Mouse (Mus musculus): Measurements from ENCODE around the gene Eif2ak1.
"Not testable (repeated sequence)": the region's sequence is repeated elsewhere in the genome, so short reads cannot be mapped to it uniquely, and the experiment has no call there.

Gene Eif2ak1

GRCm38 (mm10) chr5:143817116-143817930 is at the start of gene Eif2ak1:
Gene Eif2ak1 (plus strand): TSS chr5:143817788.
- peak; percentile 89 for DNase-seq (ENCODE audit: low spot score)

- DNase-seq (ENCODE audit: low spot score) = no peak
Observed at GRCm38 (mm10) chr5:143781951-143782350, 35.6 kb upstream of the Eif2ak1 start.

- DNase-seq (ENCODE audit: low spot score) = no peak
Observed at GRCm38 (mm10) chr5:143785391-143785790, 32.2 kb upstream of the Eif2ak1 start.

GRCm38 (mm10) chr5:143801216-143801615 is 16.4 kb upstream of the Eif2ak1 start:
- not testable (repeated sequence) for DNase-seq (ENCODE audit: low spot score)

GRCm38 (mm10) chr5:143804056-143804765 is 13.4 kb upstream of the Eif2ak1 start:
- DNase-seq (ENCODE audit: low spot score) = no peak

GRCm38 (mm10) chr5:143807268-143807667 is 10.3 kb upstream of the Eif2ak1 start:
- no peak for DNase-seq (ENCODE audit: low spot score)

GRCm38 (mm10) chr5:143809421-143810090 is 8.0 kb upstream of the Eif2ak1 start:
- DNase-seq (ENCODE audit: low spot score) = no peak

- no peak for DNase-seq (ENCODE audit: low spot score)
Observed at GRCm38 (mm10) chr5:143811653-143812052, 5.9 kb upstream of the Eif2ak1 start.

GRCm38 (mm10) chr5:143814626-143815025 is 3.0 kb upstream of the Eif2ak1 start:
- DNase-seq (ENCODE audit: low spot score) = no peak

- no peak for DNase-seq (ENCODE audit: low spot score)
Observed at GRCm38 (mm10) chr5:143817931-143818311, 333 bp downstream of the Eif2ak1 start.

GRCm38 (mm10) chr5:143818461-143818860 is 873 bp downstream of the Eif2ak1 start:
- DNase-seq (ENCODE audit: low spot score) = no peak

- no peak for DNase-seq (ENCODE audit: low spot score)
Observed at GRCm38 (mm10) chr5:143818949-143819348, 1.4 kb downstream of the Eif2ak1 start.

GRCm38 (mm10) chr5:143819906-143820660 is 2.5 kb downstream of the Eif2ak1 start:
- DNase-seq (ENCODE audit: low spot score) = no peak

- DNase-seq (ENCODE audit: low spot score) = no peak
Observed at GRCm38 (mm10) chr5:143820820-143821219, 3.2 kb downstream of the Eif2ak1 start.

- no peak for DNase-seq (ENCODE audit: low spot score)
Observed at GRCm38 (mm10) chr5:143871547-143872169, 54.1 kb downstream of the Eif2ak1 start.

GRCm38 (mm10) chr5:143874571-143874970 is 57.0 kb downstream of the Eif2ak1 start:
- DNase-seq (ENCODE audit: low spot score) = no peak

GRCm38 (mm10) chr5:143885274-143885673 is 67.7 kb downstream of the Eif2ak1 start:
- no peak for DNase-seq (ENCODE audit: low spot score)

GRCm38 (mm10) chr5:143890741-143891140 is 73.2 kb downstream of the Eif2ak1 start:
- no peak for DNase-seq (ENCODE audit: low spot score)

- no peak for DNase-seq (ENCODE audit: low spot score)
Observed at GRCm38 (mm10) chr5:143892255-143892886, 74.8 kb downstream of the Eif2ak1 start.

- no peak for DNase-seq (ENCODE audit: low spot score)
Observed at GRCm38 (mm10) chr5:143893396-143893795, 75.8 kb downstream of the Eif2ak1 start.

Data from T-cell, adult 2 months (primary cell).